20 mouse cellular contexts compared by ENCODE assay signal in genomic region chr6:32937643-32938042, GRCm38 (mm10).
"Had no signal": no experiment of that assay in that cellular context is flagged by ENCODE, and none has a peak within 500 bp of the region (broad histone marks: within the 10 kb centered on the region; RNA-seq: fewer than 3 reads in every experiment).

No protein-coding gene starts in this region.

- H3K4me3 ChIP-seq: megakaryocyte, embryonic 14.5 days; midbrain, embryonic 10.5 days; midbrain, embryonic 12.5 days; myocyte; neural tube, embryonic 13.5 days; neural tube, embryonic 15.5 days had no signal

- ATAC-seq: midbrain, embryonic 16.5 days had no signal

- H3K27ac ChIP-seq: midbrain, embryonic 10.5 days; midbrain, embryonic 12.5 days; neural tube, embryonic 13.5 days; neural tube, embryonic 15.5 days had no signal

- H3K4me2 ChIP-seq: lung, embryonic 14.5 days; midbrain, embryonic 12.5 days; neural tube, embryonic 13.5 days; neural tube, embryonic 15.5 days had no signal

- H3K9ac ChIP-seq: lung, embryonic 14.5 days; midbrain, embryonic 12.5 days; neural tube, embryonic 13.5 days; neural tube, embryonic 15.5 days had no signal

- DNase-seq: lung, adult 18-20 months; lung, embryonic 14.5 days; lung, postnatal 10 days; lung, postnatal 4 days; midbrain, embryonic 14.5 days; retina, postnatal 1 day; right cerebral cortex, adult 18-20 months; right cerebral cortex, postnatal 25 days; right cerebral cortex, postnatal 4 days; spleen, adult 18-20 months; thymus, adult 18-20 months; thymus, postnatal 14 days; thymus, postnatal 36 days had no signal

- H3K27me3 ChIP-seq: megakaryocyte, embryonic 14.5 days; midbrain, embryonic 12.5 days; neural tube, embryonic 13.5 days; neural tube, embryonic 15.5 days had no signal

- H3K9me3 ChIP-seq: megakaryocyte, embryonic 14.5 days; midbrain, embryonic 10.5 days; midbrain, embryonic 12.5 days; neural tube, embryonic 13.5 days; neural tube, embryonic 15.5 days had no signal

- H3K36me3 ChIP-seq: midbrain, embryonic 10.5 days; midbrain, embryonic 12.5 days; neural tube, embryonic 13.5 days; neural tube, embryonic 15.5 days had no signal
